Mouse (Mus musculus) urinary bladder, postnatal 4 days (tissue): ENCODE measurements at regions not wholly inside any gene's neighbourhood (a gene's known extent, or its start where the extent isn't known, plus 50 kb on each side); places are given as distances from the start of the nearest gene placed in this dataset.

Experiments
- DNase-seq, 2 experiments: peaks; one replicate each; pipeline ENCODE4 v3.0.0; 2021 to 2022; ENCODE audit warnings: low spot score in 2 of 2

DNA sequence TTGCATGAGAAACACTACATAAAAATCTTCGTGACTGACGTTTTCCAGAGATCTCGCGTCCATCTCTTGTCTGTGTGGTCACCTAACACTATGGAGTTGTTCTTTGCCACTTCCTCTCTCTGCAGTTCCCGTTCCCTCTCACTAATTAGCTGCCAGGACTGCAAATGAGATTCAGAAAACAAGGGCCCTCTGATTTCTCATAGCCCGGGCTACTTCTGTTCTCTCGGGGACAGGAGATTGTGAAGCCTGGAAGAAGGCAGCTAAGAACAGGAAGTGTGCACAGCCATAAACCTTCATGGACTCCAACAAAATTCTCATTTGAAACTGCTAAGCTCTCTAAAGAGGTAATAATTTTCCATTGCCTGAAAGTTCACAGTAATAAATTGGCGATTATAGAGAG, 358.9 kb upstream of the Actbl2 start:
- DNase-seq = no peak

- no peak for DNase-seq
These were observed 357.2 kb upstream of the Actbl2 start for GRCm38 (mm10) chr13:110897621-110898020.

- DNase-seq = peak; percentile 77 to 83
These were observed 351.7 kb upstream of the Actbl2 start for GRCm38 (mm10) chr13:110902994-110903644.

GRCm38 (mm10) chr13:110907319-110907955, 347.4 kb upstream of the Actbl2 start:
- no peak for DNase-seq

- no peak for DNase-seq
These were observed 342.9 kb upstream of the Actbl2 start for GRCm38 (mm10) chr13:110911866-110912265.

- DNase-seq = no peak
These were observed 341.6 kb upstream of the Actbl2 start for GRCm38 (mm10) chr13:110913177-110913576.

DNA sequence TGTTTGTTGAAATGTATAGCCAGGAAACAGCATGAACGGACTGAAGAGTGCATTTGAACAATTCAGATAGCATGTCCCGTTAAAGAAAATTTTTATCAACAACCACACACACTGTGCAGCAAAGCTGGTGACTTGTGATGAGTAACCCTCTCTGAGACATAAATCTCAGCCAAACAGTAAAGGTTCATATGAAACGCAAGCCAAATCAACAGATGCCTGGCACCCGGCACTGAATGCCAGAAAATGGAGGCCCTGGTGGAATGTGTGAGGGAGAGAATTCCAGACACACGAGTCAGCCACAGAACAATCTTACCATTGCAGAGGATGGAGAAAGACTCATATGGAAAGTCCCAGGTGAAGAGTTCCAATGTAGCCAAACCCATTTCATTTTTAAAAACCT, 341.1 kb upstream of the Actbl2 start:
- no peak for DNase-seq

- no peak for DNase-seq
These were observed 339.7 kb upstream of the Actbl2 start for GRCm38 (mm10) chr13:110915161-110915560.

DNA sequence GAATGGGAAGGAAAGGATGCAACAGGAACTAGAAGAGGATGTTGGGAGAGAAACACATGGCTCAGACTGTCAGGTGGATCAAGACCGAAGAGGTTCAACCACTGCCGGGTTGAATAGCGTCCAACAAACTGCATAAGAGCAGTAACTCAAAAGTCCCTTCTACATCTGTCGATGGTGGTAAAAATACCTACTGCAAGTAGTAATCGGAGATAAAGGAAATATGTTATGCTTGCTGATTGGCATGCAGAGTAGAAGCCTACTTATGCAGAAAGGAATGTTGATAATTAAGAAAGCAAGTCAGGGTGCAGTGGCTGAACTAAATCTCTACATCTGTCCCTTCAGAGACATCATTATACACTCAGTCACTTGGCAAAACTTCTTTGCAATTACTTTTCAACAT, 330.9 kb upstream of the Actbl2 start:
- DNase-seq = no peak

- DNase-seq = no peak
These were observed 329.9 kb upstream of the Actbl2 start for GRCm38 (mm10) chr13:110924897-110925296.

GRCm38 (mm10) chr13:110928143-110928542, 326.7 kb upstream of the Actbl2 start:
- no peak for DNase-seq

- DNase-seq = no peak
These were observed 325.9 kb upstream of the Actbl2 start for GRCm38 (mm10) chr13:110928894-110929293.

GRCm38 (mm10) chr13:110929579-110929978, 325.2 kb upstream of the Actbl2 start:
- DNase-seq = peak in 1 of 2 experiments; percentile 19

DNA sequence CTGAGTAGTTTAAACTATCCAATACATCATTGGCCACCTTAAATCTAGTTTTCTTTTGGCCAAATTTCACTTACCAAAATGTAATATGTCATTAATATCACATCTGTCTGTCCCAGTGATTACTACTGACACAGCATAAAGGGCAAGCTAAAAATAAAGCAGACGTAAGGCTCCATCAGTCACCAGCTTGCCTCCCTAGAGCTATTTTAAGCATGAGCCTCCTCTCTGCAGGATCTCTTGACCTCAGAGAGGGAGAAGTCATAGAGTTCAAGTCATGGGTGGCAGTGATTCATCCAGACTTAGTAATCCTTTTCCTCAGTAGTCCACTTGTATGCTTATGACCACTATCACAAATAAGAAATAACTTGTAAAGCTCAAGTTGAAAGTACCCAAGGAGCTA, 313.2 kb upstream of the Actbl2 start:
- no peak for DNase-seq

- no peak for DNase-seq
These were observed 311.7 kb upstream of the Actbl2 start for GRCm38 (mm10) chr13:110942986-110943644.

- DNase-seq = no peak
These were observed 310.8 kb upstream of the Actbl2 start for GRCm38 (mm10) chr13:110944061-110944460.

GRCm38 (mm10) chr13:110944683-110945082, 310.1 kb upstream of the Actbl2 start:
- DNase-seq = no peak

GRCm38 (mm10) chr13:110960212-110960611, 294.6 kb upstream of the Actbl2 start:
- DNase-seq = no peak

- DNase-seq = peak in 1 of 2 experiments; percentile 59
These were observed 287.7 kb upstream of the Actbl2 start for GRCm38 (mm10) chr13:110967109-110967508.

DNA sequence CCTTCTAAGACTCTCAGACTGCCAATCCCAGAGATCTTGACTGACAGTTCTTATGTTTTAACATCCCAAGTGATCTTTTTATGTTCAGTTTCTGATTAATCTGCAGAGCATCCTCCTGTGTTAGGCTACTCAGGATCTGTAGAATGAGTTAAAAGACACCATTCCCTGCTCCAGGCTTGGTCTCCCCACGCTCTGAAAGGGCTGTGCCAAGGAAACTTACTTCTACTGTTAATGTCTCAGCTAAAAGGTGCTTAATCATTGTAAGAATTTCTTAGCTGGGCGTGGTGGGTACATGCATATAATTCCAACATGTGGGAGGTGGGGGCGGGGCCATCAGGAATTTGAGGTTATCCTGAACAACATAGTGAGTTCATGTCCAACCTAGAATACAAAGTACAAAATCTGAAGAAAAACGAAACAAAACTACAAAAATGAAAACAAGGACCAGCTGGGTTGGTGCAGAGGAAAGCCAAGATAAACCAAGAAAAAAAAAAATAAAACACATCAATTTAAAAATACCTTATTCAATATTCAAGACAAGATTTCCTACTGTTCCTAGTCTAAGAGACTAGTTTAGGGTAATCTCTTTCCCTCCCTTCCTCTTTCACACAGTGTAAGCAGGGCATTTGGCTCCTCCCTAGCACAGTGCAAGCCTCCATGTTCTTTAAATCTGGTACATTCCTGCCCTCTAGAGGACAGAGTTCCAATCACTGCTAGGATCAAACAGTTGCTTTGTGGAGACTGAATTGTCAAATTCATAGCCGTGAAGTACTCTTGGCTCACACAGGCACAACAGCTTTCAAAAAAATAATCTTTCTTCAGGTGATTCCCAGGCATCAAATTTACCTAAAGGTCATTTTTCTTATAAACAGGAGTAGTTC, 286.9 kb upstream of the Actbl2 start:
- DNase-seq = no peak

DNA sequence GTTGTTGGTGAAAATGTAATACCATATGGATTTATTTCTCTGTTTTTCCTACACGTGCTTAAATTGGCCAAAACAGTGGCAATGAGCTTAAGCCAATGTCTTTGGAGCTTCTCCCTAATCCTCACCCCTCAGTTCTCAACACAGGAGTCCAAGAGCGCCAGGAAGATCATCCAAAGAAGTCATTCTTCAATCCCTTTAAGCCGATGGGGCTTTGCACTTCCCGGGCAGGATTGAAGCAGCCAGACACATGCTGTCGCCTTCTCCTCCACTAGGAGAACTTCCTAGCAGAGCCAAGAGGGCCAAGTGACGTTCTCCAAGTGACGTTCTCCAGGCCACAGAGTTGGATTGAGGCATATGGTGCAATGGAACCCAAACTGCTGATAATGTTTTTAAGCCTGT, 286.3 kb upstream of the Actbl2 start:
- peak in 1 of 2 experiments; percentile 23 for DNase-seq

GRCm38 (mm10) chr13:110977379-110977778, 277.4 kb upstream of the Actbl2 start:
- DNase-seq = no peak
